Mouse (Mus musculus) megakaryocyte-erythroid progenitor cell, adult 5-6 weeks (primary cell): ENCODE results near the gene Actg1. TPM values are rescaled to one million over a fixed set of nuclear protein-coding genes. Genes with fewer than 3 reads are reported as not detected.

Experiments
- ATAC-seq: replicated peaks from 2 replicates; pipeline ENCODE4 v1.8.0; 2016; ENCODE audit warnings: mild to moderate bottlenecking, inconsistent platforms; ENCODE audit not compliant: severe bottlenecking, poor library complexity, low FRiP score, low TSS enrichment
- total RNA-seq, 2 experiments: library from RNA; stranded (forward) in 1 of 2; stranded (reverse) in 1 of 2; fragments of 200-1000, 215-1000 nt in 1 of 2; fragments of >200 nt in 1 of 2; fragmentation: Nextera tagmentation in 1 of 2; gene quantifications; 2 replicates each; pipeline ENCODE4 v1.2.3; 2014 to 2017

Gene Actg1
- total RNA-seq, 2 experiments from 2014 or later = 662 to 774 TPM

DNA sequence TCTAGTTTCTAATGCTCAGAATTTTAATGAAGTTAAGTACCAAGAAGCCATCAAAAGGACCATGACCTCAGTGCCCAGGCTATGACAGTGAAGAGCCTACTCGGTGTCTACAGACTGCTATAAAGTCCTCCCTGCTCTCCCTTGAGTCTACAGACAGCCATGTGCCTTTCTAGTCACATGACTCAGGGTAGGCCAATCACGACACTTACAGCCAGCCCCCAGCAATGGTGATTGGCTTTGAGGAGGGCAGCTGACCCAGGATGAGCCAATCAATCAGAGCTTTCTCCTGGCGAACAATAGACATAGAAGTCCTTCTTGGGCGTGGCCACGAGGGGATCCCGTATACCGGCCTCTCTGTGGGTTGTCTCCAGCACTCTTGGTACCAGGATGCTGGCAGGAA is 50.6 kb downstream of the Actg1 start:
- no peak for ATAC-seq

DNA sequence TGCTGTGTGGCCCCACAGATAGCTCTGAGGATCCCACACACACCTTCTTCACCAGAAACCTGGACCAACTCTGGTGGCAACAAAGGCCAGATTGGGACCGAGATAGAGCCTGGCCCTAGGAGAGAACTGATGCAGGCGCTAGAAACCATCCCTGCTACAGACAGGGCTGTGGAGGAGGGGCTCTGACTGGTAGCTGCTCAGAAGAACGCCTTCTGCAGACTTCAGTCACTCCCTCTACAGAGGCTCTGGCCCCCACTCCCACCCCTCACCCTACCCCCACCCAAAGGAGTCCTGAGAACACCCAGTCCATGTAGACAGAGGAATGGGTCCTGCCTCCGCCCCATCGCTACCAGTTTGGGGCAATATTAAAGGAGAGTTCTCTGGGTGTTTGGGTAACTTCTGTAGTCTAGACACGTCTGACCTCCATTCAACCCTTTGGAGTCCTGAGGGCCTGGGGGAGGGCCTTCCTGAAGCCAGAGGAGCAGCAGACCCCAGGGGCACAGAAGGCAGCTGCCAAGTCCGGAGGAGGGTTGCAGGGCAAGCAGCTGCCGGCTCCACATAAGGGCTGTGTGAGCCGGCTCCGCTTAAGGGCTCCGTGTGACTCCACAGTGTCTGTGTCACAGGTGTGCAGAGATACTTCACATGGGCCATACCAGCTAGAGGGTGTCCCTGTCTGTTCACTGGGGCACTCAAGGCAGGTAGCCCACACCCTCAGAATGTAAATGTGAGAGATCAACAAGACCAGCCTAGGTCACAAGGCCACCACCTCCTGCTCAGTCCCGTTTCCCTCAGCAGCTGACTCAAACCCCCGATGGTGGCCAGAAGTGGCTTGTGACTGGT is 51.8 kb downstream of the Actg1 start:
- ATAC-seq = no peak

Other genes with a start within 250 kb of the Actg1 start
- 12.8 and 24.1 TPM in 2 replicates for gene Tepsin, start 249.8 kb downstream of the Actg1 start, total RNA-seq (2014; fragmentation: Nextera tagmentation)
- 5.0 and 6.0 TPM in 2 replicates for gene Tepsin, start 249.8 kb downstream of the Actg1 start, total RNA-seq (2017)
- 36.8 and 74.1 TPM in 2 replicates for gene Ndufaf8, start 249.6 kb downstream of the Actg1 start, total RNA-seq (2014; fragmentation: Nextera tagmentation)
- gene Ndufaf8, start 249.6 kb downstream of the Actg1 start, total RNA-seq (2017) = 21.2 and 41.9 TPM in 2 replicates
- gene Slc38a10, start 197.2 kb downstream of the Actg1 start, total RNA-seq (2014; fragmentation: Nextera tagmentation) = 47.0 and 56.6 TPM in 2 replicates
- gene Slc38a10, start 197.2 kb downstream of the Actg1 start, total RNA-seq (2017) = 33.2 and 37.4 TPM in 2 replicates
- 25.6 and 30.1 TPM in 2 replicates for gene Bahcc1, start 115.6 kb downstream of the Actg1 start, total RNA-seq (2014; fragmentation: Nextera tagmentation)
- 6.7 and 7.0 TPM in 2 replicates for gene Bahcc1, start 115.6 kb downstream of the Actg1 start, total RNA-seq (2017)
- not detected in 2 replicates for gene Fscn2, start 13.0 kb upstream of the Actg1 start, total RNA-seq (2014; fragmentation: Nextera tagmentation)
- gene Fscn2, start 13.0 kb upstream of the Actg1 start, total RNA-seq (2017) = not detected in 2 replicates
- 31.0 and 34.7 TPM in 2 replicates for gene Faap100, start 30.2 kb upstream of the Actg1 start, total RNA-seq (2014; fragmentation: Nextera tagmentation)
- 11.3 and 11.6 TPM in 2 replicates for gene Faap100, start 30.2 kb upstream of the Actg1 start, total RNA-seq (2017)
- gene Nploc4, start 89.2 kb upstream of the Actg1 start, total RNA-seq (2014; fragmentation: Nextera tagmentation) = 59.3 and 65.2 TPM in 2 replicates
- 32.5 and 41.1 TPM in 2 replicates for gene Nploc4, start 89.2 kb upstream of the Actg1 start, total RNA-seq (2017)
- gene Tspan10, start 94.1 kb upstream of the Actg1 start, total RNA-seq (2014; fragmentation: Nextera tagmentation) = not detected in 2 replicates
- gene Tspan10, start 94.1 kb upstream of the Actg1 start, total RNA-seq (2017) = not detected in 2 replicates
- 0.37 TPM in 1 of 2 replicates, not detected in the other for gene Pde6g, start 105.0 kb upstream of the Actg1 start, total RNA-seq (2014; fragmentation: Nextera tagmentation)
- gene Pde6g, start 105.0 kb upstream of the Actg1 start, total RNA-seq (2017) = 0.38 TPM in 1 of 2 replicates, not detected in the other
- gene Oxld1, start 109.5 kb upstream of the Actg1 start, total RNA-seq (2014; fragmentation: Nextera tagmentation) = 8.0 and 20.5 TPM in 2 replicates
- 14.0 and 27.9 TPM in 2 replicates for gene Oxld1, start 109.5 kb upstream of the Actg1 start, total RNA-seq (2017)
- gene Ccdc137, start 109.6 kb upstream of the Actg1 start, total RNA-seq (2014; fragmentation: Nextera tagmentation) = 36.1 and 67.6 TPM in 2 replicates
- 70.0 and 99.8 TPM in 2 replicates for gene Ccdc137, start 109.6 kb upstream of the Actg1 start, total RNA-seq (2017)
- 11.2 and 14.7 TPM in 2 replicates for gene Arl16, start 119.1 kb upstream of the Actg1 start, total RNA-seq (2014; fragmentation: Nextera tagmentation)
- 8.8 and 21.9 TPM in 2 replicates for gene Arl16, start 119.1 kb upstream of the Actg1 start, total RNA-seq (2017)
- gene Mrpl12, start 136.1 kb upstream of the Actg1 start, total RNA-seq (2014; fragmentation: Nextera tagmentation) = 165 and 221 TPM in 2 replicates
- 151 and 192 TPM in 2 replicates for gene Mrpl12, start 136.1 kb upstream of the Actg1 start, total RNA-seq (2017)
- gene Slc25a10, start 143.3 kb upstream of the Actg1 start, total RNA-seq (2014; fragmentation: Nextera tagmentation) = 16.9 and 27.2 TPM in 2 replicates
- gene Slc25a10, start 143.3 kb upstream of the Actg1 start, total RNA-seq (2017) = 17.6 and 18.8 TPM in 2 replicates
- gene Gcgr, start 182.2 kb upstream of the Actg1 start, total RNA-seq (2014; fragmentation: Nextera tagmentation) = not detected in 2 replicates
- not detected in 2 replicates for gene Gcgr, start 182.2 kb upstream of the Actg1 start, total RNA-seq (2017)
- 60.4 and 62.7 TPM in 2 replicates for gene Mcrip1, start 201.2 kb upstream of the Actg1 start, total RNA-seq (2014; fragmentation: Nextera tagmentation)
- gene Mcrip1, start 201.2 kb upstream of the Actg1 start, total RNA-seq (2017) = 18.5 and 18.8 TPM in 2 replicates
- gene Ppp1r27, start 202.6 kb upstream of the Actg1 start, total RNA-seq (2014; fragmentation: Nextera tagmentation) = not detected in 2 replicates
- gene Ppp1r27, start 202.6 kb upstream of the Actg1 start, total RNA-seq (2017) = not detected in 2 replicates
- 236 and 270 TPM in 2 replicates for gene P4hb, start 224.7 kb upstream of the Actg1 start, total RNA-seq (2014; fragmentation: Nextera tagmentation)
- gene P4hb, start 224.7 kb upstream of the Actg1 start, total RNA-seq (2017) = 334 and 373 TPM in 2 replicates
- gene Arhgdia, start 233.1 kb upstream of the Actg1 start, total RNA-seq (2014; fragmentation: Nextera tagmentation) = 248 and 334 TPM in 2 replicates
- gene Arhgdia, start 233.1 kb upstream of the Actg1 start, total RNA-seq (2017) = 96.3 and 154 TPM in 2 replicates
- gene Alyref, start 249.8 kb upstream of the Actg1 start, total RNA-seq (2014; fragmentation: Nextera tagmentation) = 157 and 232 TPM in 2 replicates
- 208 and 278 TPM in 2 replicates for gene Alyref, start 249.8 kb upstream of the Actg1 start, total RNA-seq (2017)
- 84.0 and 110 TPM in 2 replicates for gene Anapc11, start 249.9 kb upstream of the Actg1 start, total RNA-seq (2014; fragmentation: Nextera tagmentation)
- 21.9 and 27.6 TPM in 2 replicates for gene Anapc11, start 249.9 kb upstream of the Actg1 start, total RNA-seq (2017)